Mouse (Mus musculus) intestine, embryonic 15.5 days (tissue): ENCODE measurements around the gene Dennd4b. TPM values are rescaled to one million over a fixed set of nuclear protein-coding genes. Genes with fewer than 3 reads are reported as not detected.

Experiments used
- ATAC-seq: fragments of 200-750 bp; cut with Nextera tagmentation; 2 replicates; pipeline ENCODE4 v1.8.0; 2017; ENCODE audit warnings: moderate TSS enrichment, moderate library complexity
- H3K27ac ChIP-seq: fragments of 300-500 bp; sonication (generic); 2 replicates; pipeline ENCODE4 v1.5.1; 2015; ENCODE audit warnings: mild to moderate bottlenecking, inconsistent platforms
- H3K27me3 ChIP-seq: fragments of 300-500 bp; sonication (generic); replicated peaks from 2 replicates; pipeline ENCODE4 v1.6.1; 2015; ENCODE audit warnings: inconsistent platforms
- H3K36me3 ChIP-seq: fragments of 300-500 bp; sonication (generic); 2 replicates; pipeline ENCODE4 v1.6.1; 2015; ENCODE audit warnings: inconsistent platforms
- H3K4me1 ChIP-seq: fragments of 300-500 bp; sonication (generic); replicated peaks from 2 replicates; pipeline ENCODE4 v1.6.1; 2015; ENCODE audit warnings: inconsistent platforms
- H3K4me2 ChIP-seq: fragments of 300-500 bp; sonication (generic); replicated peaks from 2 replicates; pipeline ENCODE4 v1.6.1; 2015; ENCODE audit warnings: mild to moderate bottlenecking, inconsistent platforms
- H3K4me3 ChIP-seq: fragments of 300-500 bp; sonication (generic); replicated peaks from 2 replicates; pipeline ENCODE4 v1.5.1; 2015; ENCODE audit warnings: inconsistent platforms
- H3K9ac ChIP-seq: fragments of 300-500 bp; sonication (generic); 2 replicates; pipeline ENCODE4 v1.6.1; 2015; ENCODE audit warnings: inconsistent platforms
- H3K9me3 ChIP-seq: fragments of 300-500 bp; sonication (generic); 2 replicates; pipeline ENCODE4 v1.6.1; 2016; ENCODE audit warnings: inconsistent platforms
- WGBS: fragments of 180-500 bp; shearing (Covaris S2); methylation state at CpG from one replicate; pipeline ENCODE4 v1.1.7; 2015; 5-methylcytosine and 5-hydroxymethylcytosine counted together
- polyA plus RNA-seq: library from polyadenylated mRNA; unstranded; fragments of >200 nt; fragmentation: Nextera tagmentation; extraction: Ambion mirVana; gene quantifications from 2 replicates; pipeline ENCODE4 v1.2.1, GENCODE M21; 2015

Gene Dennd4b
- polyA plus RNA-seq, 1 experiment from 2014 or later, result 2.3 TPM

DNA sequence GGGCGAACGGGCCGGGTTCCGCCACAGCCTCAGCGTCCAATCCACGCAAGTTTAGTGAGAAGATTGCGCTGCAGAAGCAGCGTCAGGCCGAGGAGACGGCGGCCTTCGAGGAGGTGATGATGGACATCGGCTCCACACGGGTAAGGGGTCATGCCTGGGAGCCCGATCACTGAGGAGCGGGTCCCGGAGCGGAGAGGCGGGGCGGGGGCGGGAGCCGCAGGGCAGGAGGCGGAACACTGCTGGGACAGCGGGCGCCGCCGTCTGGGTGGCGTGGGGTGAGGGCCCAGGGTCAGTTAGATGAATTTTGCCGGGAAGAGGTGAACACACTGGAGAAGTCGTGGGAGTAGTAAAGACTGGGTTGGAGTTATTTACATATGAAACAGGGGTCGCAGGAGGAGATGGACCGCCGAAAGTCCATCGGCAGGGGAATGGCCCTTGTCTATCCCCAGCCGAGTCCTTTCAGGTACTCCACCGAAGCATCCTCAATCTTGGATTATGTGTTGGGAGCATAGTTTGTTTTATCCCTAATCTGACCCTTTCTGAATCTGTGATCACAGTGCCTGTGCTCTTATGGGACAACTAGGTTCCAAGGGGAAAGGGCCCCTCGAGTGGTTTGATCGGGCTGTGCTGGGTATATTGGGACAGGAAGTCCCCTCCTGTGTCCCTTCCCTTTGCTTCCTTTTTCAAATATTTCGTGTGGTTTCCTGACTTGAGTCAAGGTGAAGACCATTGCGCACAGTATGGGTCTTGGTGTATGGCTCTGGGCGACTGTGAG, 10.4 kb upstream of the Dennd4b start:
- H3K4me2 ChIP-seq, result peak overlapping the region; percentile 78
- ATAC-seq, result peak; percentile 79
- peak overlapping the region; percentile 75 for H3K27ac ChIP-seq
- no peaks in the 10 kb centered on the region for H3K27me3 ChIP-seq
- H3K9ac ChIP-seq, result peak overlapping the region; percentile 87
- no peaks in the 10 kb centered on the region for H3K9me3 ChIP-seq
- WGBS, result under 1% methylated on average over 40 of the region's 41 CpGs
- H3K36me3 ChIP-seq, result peaks cover 15% of the 10 kb centered on the region
- H3K4me3 ChIP-seq, result peak overlapping the region; percentile 87
- peaks cover 12% of the 10 kb centered on the region for H3K4me1 ChIP-seq

DNA sequence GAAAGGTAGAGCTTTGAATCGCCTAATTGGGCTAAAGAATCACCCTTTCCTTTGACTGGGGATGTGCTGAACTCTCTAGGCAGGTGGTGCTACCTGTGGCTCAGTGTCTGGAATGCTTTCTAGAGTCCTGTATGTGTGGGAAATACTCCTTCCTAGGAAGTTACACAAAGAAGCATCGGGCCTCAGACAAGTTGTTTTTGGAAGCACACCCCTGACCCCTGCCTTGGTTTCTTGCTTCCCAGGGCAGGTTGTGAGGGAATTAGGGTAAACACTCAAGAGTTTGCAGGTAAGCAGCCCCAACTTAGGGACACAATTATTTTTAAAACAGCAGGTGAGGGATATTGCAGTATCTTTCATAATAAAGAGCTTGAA, 9.8 kb upstream of the Dennd4b start:
- peak overlapping the region; percentile 87 for H3K4me3 ChIP-seq
- ATAC-seq, result no peak
- H3K4me1 ChIP-seq, result peaks cover 12% of the 10 kb centered on the region
- H3K27me3 ChIP-seq, result no peaks in the 10 kb centered on the region
- H3K9me3 ChIP-seq, result no peaks in the 10 kb centered on the region
- peak overlapping the region; percentile 87 for H3K9ac ChIP-seq
- no peak overlapping the region for H3K27ac ChIP-seq
- H3K36me3 ChIP-seq, result peaks cover 21% of the 10 kb centered on the region
- H3K4me2 ChIP-seq, result peak overlapping the region; percentile 78
- 11% methylated on average over 2 of the region's 2 CpGs for WGBS

DNA sequence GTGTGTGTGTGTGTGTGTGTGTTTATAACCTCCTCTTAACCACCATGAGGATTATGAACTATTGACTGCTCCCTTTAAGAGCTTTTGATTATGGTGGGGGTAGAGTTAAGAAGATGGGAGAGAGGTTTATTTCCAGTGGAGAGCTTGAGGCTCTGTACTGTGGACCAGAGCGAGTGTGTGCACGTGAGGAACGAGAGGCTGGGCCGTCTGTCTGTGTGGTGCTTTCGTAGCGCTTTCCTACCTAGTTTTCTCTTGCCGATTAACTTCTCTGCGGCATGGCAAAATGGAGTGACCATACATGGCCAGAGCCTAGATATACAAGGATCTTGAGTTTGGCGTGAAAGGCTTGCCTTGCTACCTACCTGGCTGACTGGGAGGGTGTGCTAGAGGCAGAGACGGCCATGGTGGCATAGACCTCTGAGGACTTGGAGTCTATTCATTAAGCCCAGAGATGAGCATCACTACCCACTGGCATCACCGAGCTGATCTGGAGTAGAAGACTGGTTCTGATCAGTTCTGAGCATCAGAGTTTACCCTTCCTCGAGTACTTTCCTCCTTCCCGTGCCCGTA, 9.1 kb upstream of the Dennd4b start:
- Histone ChIP-seq H3K36me3 (peaks cover 25% of the 10 kb centered on the region), H3K27ac (no peak overlapping the region), H3K4me1 (peaks cover 12% of the 10 kb centered on the region), H3K9ac (no peak overlapping the region), H3K4me2 (0 out of 2 replicates have a peak overlapping the region, but pooled peaks have one; percentile 11), H3K9me3 (no peaks in the 10 kb centered on the region), H3K4me3 (no peak overlapping the region), H3K27me3 (no peaks in the 10 kb centered on the region)
- ATAC-seq, result no peak
- 89% methylated on average over 14 of the region's 14 CpGs for WGBS

DNA sequence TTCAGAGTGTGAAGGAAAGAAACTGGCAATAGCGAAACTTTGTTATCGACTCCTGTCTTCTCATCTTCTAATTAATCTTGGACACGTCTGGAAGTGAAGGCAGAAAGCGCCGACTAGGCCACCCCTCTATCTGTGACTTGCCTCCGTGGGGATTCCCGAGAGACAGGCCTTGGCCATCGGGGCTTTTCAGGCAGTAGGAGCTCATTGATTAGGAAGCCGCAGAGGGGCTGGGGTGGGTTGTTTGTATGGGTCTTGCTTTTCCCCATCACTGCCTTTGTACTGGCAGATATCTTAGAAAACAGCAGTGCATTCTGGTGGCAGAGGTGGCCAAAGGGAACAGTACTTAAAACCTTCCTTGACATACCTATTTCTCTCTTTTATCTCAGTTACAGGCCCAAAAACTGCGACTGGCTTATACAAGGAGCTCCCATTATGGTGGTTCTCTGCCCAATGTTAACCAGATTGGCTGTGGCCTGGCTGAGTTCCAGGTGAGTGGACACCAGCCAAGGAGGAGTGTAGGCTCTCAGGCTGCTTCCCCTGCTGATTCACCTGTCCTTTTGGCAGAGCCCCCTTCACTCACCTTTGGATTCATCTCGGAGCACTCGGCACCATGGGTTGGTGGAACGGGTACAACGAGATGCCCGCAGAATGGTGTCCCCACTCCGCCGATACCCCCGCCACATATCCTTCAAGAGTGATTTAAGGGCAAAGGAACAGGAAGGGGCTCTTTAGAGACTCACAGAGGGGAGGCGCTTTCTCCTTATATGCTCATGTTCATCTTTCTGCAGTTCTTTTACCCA, 8.1 kb upstream of the Dennd4b start:
- Histone ChIP-seq H3K9ac (no peak overlapping the region), H3K4me2 (no peak overlapping the region), H3K36me3 (peaks cover 31% of the 10 kb centered on the region), H3K9me3 (no peaks in the 10 kb centered on the region), H3K27ac (no peak overlapping the region), H3K4me3 (no peak overlapping the region), H3K27me3 (no peaks in the 10 kb centered on the region), H3K4me1 (peaks cover 12% of the 10 kb centered on the region)
- ATAC-seq, result no peak
- 89% methylated on average over 19 of the region's 19 CpGs for WGBS

DNA sequence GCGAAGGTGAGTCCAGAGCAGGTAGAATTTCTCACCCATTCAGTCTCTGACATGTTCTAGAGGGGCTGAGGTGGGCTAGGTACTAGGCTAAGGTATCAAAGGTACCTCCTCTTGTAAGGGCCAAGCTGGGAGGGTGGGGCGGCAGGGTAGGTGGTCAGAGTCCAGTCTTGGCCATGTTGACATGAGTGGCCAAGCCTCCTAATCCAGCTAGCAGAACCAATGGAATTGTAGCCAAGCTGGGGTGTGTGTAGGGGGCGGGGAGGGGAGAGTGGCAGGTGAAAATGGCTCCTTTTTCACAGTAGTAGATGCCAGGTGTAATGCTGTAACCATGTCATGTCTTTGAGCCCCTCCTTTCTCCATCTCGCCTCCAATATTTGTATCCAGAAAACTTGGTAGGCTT, 6.5 kb upstream of the Dennd4b start:
- Histone ChIP-seq H3K36me3 (peaks cover 42% of the 10 kb centered on the region), H3K9ac (no peak overlapping the region), H3K27me3 (no peaks in the 10 kb centered on the region), H3K4me1 (peaks cover 12% of the 10 kb centered on the region), H3K27ac (no peak overlapping the region), H3K9me3 (no peaks in the 10 kb centered on the region), H3K4me2 (no peak overlapping the region), H3K4me3 (no peak overlapping the region)
- ATAC-seq, result no peak
- WGBS, result 86% methylated on average over 4 of the region's 4 CpGs

DNA sequence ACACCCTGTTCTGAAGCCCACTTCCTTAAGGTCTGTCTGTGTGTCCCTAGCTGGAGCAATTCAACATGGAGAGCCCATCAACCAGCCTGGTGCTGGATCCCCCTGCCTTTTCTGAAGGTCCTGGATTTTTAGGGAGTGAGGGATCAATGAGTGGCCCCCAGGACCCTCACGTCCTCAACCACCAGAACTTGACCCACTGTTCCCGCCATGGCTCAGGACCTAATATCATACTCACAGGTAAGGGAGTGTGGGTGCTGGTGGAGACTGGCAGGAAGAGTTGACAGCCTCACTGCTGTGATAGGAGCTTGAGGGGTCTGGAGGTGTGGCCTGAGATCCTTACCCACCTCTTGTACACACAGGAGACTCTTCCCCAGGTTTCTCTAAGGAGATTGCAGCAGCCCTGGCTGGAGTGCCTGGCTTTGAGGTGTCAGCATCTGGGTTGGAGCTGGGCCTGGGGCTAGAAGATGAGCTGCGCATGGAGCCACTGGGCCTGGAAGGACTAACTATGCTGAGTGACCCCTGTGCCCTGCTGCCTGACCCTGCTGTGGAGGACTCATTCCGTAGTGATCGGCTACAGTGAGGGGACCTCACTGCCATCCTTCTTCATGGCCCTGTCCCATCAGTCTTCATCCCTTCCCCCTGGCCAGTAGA, 1.7 kb upstream of the Dennd4b start:
- H3K4me2 ChIP-seq, result no peak overlapping the region
- H3K27ac ChIP-seq, result no peak overlapping the region
- no peak overlapping the region for H3K9ac ChIP-seq
- 91% methylated on average over 5 of the region's 5 CpGs for WGBS
- no peaks in the 10 kb centered on the region for H3K9me3 ChIP-seq
- H3K4me1 ChIP-seq, result peaks cover 17% of the 10 kb centered on the region
- H3K36me3 ChIP-seq, result peaks cover 43% of the 10 kb centered on the region
- no peak overlapping the region for H3K4me3 ChIP-seq
- ATAC-seq, result no peak
- no peaks in the 10 kb centered on the region for H3K27me3 ChIP-seq

DNA sequence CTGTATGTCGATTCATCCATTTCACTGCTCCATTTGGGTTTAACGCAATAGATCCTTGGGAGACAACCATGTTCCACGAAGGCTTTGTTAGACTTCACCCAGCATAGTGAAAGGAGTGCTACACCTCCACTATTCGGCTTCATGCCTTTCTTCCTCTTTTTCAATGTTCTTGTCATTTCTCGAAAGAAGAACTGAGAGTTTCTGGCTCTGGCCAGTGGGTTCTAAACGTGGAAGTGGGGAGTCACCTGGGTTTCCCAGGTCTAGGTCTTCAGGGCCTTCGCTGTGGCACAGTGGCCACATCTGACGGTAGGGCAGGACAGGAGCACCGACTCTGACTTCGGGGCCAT, 325 bp upstream of the Dennd4b start:
- H3K9me3 ChIP-seq, result no peaks in the 10 kb centered on the region
- H3K4me2 ChIP-seq, result peak overlapping the region; percentile 89
- H3K36me3 ChIP-seq, result peaks cover 34% of the 10 kb centered on the region
- peak overlapping the region; percentile 89 for H3K9ac ChIP-seq
- ATAC-seq, result no peak
- whole genome bisulfite sequencing, result 30% methylated on average over 10 of the region's 10 CpGs
- H3K4me3 ChIP-seq, result peak overlapping the region; percentile 90
- H3K4me1 ChIP-seq, result peaks cover 17% of the 10 kb centered on the region
- 0 out of 2 replicates have a peak overlapping the region, but pooled peaks have one; percentile 34 for H3K27ac ChIP-seq
- H3K27me3 ChIP-seq, result no peaks in the 10 kb centered on the region

DNA sequence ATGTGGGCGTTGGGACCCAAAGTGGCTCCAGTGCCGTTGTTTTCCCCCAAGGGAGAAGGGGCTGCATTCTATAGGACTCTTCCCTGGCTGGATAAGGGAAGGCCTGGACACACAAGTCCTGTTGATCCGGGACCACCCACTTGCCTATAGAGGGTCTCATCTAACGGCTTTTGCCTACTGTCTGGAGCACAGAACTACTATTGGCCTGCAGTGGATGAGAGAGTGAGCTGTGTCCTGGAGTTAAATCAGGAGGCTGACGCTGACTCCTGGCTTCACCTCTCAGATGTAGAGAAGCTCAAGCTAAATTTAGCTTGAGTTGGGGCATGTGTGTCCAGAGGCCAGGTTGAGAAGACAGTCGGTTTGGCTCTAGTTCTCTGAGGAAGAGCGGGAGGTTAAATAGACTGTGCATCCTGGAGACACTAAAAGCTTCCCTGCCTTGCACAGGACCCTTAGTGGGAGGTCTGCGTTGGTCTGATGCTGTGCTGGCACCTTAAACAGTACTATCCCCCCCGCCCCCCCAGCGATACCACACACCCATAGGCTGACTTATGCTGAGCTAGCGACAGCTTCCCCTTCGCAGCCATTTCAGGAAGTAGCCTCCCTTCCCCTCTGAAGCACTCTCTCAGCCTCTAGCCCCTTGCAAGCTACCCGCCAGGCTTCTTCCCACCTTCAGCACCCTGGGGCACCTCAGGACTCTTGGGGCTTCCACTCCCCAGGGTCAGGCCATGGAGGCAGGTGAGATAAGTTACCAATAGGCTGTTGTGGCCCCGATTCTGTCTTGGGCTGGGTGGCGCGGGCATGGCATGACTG, 1.2 kb downstream of the Dennd4b start:
- Histone ChIP-seq H3K9ac (peak overlapping the region; percentile 89), H3K4me2 (peak overlapping the region; percentile 89), H3K4me1 (peaks cover 17% of the 10 kb centered on the region), H3K27ac (peak overlapping the region; percentile 98), H3K27me3 (no peaks in the 10 kb centered on the region), H3K4me3 (peak overlapping the region; percentile 90), H3K9me3 (no peaks in the 10 kb centered on the region), H3K36me3 (peaks cover 19% of the 10 kb centered on the region; the same call in 1 of the 2 replicates)
- no peak; the same call in 1 of the 2 replicates for ATAC-seq
- 27% methylated on average over 16 of the region's 16 CpGs for WGBS

DNA sequence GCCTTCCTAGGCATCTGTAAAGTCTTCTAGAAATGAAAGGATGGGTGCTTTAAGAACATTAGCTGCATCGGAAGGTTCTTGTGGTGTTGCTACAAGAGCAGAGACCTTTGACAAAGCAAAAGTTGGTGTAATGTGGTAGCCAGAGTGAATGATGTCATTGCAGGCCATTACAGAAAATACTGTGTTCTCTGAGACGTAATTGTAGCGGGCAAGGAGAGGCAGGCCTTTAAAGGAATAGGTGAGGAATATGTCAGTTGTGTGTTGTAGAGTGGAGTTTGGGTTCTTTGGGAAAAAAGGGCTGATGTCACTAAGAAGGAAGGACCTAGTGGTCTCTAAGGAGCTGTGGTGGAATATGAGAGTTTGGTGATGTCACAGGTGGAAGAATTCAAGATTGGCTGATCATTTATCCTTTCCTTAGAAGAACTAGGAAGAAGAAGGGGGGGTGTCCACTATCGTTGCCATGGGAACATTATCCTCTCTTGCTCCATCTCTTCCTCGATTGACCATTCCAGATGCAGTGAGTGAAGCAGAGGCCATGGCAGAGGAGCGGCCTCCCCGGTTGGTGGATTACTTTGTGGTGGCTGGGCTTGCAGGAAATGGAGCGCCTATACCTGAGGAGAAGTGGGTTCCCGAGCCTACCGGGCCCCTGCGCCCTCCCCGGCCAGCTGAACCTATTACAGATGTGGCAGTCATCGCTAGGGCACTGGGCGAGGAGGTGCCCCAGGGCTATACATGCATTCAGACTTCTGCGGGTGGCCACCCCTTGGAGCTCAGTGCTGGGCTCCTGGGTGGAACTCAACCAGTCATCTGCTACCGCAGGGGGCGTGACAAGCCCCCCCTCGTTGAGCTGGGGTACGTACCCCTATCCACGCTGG, 2.2 kb downstream of the Dennd4b start:
- 92% methylated on average over 20 of the region's 20 CpGs for WGBS
- Histone ChIP-seq H3K36me3 (peaks cover 12% of the 10 kb centered on the region; the same call in 1 of the 2 replicates), H3K9ac (no peak overlapping the region; the same call in 1 of the 2 replicates), H3K4me3 (no peak overlapping the region), H3K4me1 (peaks cover 17% of the 10 kb centered on the region), H3K9me3 (no peaks in the 10 kb centered on the region), H3K27me3 (no peaks in the 10 kb centered on the region), H3K27ac (no peak overlapping the region; the same call in 1 of the 2 replicates), H3K4me2 (peak overlapping the region; percentile 89)
- no peak for ATAC-seq

DNA sequence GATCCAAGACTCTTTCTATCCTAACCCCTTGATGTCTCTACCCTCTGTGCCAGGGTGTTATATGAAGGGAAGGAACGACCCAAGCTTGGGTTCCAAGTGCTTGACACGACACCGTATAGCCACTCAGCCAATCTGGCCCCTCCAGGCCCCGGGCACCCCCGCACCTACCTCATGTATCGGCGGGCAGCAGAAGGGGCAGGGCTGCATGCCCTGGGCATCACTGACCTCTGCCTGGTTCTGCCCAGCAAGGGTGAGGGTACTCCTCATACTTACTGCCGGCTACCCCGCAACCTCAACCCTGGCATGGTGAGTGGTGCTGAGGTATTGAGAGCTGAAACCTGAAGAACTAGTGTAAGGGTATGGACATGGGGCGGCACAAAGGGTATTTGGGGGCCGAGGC, 3.2 kb downstream of the Dennd4b start:
- 96% methylated on average over 11 of the region's 11 CpGs for WGBS

DNA sequence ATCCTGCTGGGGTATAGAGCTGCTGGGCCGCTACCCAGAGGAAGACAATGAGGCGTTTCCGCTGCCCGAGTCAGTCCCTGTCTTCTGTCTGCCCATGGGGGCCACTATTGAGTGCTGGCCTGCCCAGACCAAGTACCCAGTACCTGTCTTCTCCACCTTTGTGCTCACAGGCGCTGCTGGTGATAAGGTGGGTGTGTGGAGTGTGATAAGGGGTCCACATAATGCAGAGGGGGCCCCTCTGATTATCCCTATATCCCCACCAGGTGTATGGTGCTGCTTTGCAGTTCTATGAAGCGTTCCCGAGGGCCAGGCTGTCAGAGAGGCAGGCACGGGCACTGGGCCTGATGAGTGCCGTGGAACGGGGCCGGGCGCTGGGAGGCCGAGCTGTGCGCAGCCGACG, 4.0 kb downstream of the Dennd4b start:
- no peak for ATAC-seq
- Histone ChIP-seq H3K4me2 (no peak overlapping the region), H3K9ac (no peak overlapping the region), H3K4me3 (no peak overlapping the region), H3K4me1 (peaks cover 17% of the 10 kb centered on the region), H3K36me3 (peaks cover 2% of the 10 kb centered on the region; the same call in 1 of the 2 replicates), H3K9me3 (no peaks in the 10 kb centered on the region), H3K27me3 (no peaks in the 10 kb centered on the region), H3K27ac (no peak overlapping the region)
- WGBS, result 90% methylated on average over 16 of the region's 16 CpGs

More for the DNA sequence above, 3.2 kb downstream of the Dennd4b start:
- Histone ChIP-seq H3K4me1 (peaks cover 17% of the 10 kb centered on the region), H3K27ac (no peak overlapping the region), H3K9me3 (no peaks in the 10 kb centered on the region), H3K4me3 (no peak overlapping the region), H3K9ac (no peak overlapping the region), H3K4me2 (no peak overlapping the region), H3K36me3 (0 out of 2 replicates have a peak, but pooled peaks cover 4% of the 10 kb centered on the region), H3K27me3 (no peaks in the 10 kb centered on the region)
- no peak for ATAC-seq
